Mouse (Mus musculus): Measurements from ENCODE around the gene Cdk6.
"Not testable (repeated sequence)": the region's sequence is repeated elsewhere in the genome, so short reads cannot be mapped to it uniquely, and the experiment has no call there.

The Cdk6 gene

DNA sequence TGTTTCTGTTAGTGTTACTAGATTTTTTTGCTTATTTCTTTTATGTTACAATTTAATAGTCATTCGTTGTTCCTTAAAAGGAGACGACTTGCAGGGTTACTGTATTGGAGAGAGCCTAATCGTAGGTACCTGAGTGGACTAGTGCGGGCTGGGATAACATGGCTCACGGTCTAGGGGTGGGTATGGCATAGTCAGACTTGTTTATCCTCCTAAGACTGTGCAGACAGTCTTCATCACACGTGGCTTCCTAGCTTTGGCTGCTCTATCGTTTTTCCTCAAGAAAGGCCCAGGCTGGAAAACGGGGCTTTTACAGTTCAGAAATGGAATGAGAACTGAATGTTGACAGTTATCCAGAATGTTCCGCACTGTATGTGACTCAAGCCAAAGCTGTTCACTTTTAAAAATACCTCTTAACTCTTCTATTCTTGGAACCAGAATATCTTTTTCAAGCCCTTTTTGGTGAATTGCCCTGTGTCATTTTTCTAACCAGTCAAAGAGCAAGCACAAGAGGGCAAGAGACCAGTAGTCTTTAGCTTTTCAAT lies 39.5 kb downstream of the Cdk6 start:
- no peak for DNase-seq (ENCODE audit: low read depth)

GRCm38 (mm10) chr5:3381795-3382194 lies 40.5 kb downstream of the Cdk6 start:
- DNase-seq (ENCODE audit: low read depth) = peak; percentile 26

GRCm38 (mm10) chr5:3382343-3383040 lies 41.2 kb downstream of the Cdk6 start:
- peak; percentile 75 for DNase-seq (ENCODE audit: low read depth)

DNA sequence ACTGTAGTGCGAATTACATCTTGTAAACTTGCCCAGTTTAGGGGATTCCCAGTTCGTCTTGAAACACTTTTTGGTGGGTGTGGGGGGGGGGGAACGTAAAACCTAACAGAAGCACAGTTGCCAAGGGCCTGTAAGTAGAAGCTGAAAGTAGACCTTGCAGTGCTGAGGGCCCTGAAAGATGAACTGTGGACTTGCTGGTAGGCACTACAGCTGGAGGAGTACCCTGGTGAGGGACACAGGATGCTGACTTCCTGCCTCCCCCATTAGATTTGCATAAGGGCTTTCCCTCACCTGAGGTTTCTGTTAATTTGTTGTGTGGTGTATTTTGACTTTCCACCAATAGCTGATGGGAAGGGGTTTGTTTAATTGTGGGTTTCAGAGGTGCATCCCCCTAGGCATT lies 42.3 kb downstream of the Cdk6 start:
- DNase-seq (ENCODE audit: low read depth) = peak; percentile 88

GRCm38 (mm10) chr5:3385078-3385477 lies 43.8 kb downstream of the Cdk6 start:
- DNase-seq (ENCODE audit: low read depth) = no peak

DNA sequence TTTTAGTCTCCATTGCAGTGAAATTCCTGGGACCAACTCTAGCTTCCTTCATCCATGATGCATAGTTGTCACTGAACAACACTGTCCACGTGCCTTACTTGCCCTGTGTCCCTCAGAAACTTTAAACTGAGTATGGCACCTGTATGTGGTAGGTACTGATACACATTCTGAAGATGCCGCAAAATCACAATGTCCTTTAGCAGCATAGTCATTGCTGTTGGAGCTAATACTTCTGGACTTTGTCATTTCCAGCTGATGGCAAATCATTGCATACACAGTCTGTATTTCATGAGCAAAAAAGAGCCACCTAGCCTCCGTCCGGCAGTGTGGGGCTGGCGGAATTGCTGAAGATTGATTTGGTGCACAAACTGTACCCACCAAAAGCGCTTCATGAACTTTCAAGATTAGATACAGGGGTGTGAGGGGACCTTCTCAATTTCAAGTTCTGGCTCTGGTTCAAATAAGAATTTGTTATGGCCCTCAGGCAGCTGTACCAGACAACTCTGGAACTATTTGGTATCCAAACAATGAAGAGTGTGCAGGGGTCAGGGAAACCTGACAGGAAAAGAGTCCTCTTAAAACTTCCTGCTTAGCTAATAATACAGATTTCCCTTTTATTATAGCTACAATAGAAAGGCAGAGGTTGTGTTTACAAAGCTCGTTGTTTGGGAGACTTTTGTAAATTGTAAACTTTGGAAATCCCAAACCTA lies 44.9 kb downstream of the Cdk6 start:
- no peak for DNase-seq (ENCODE audit: low read depth)

GRCm38 (mm10) chr5:3386731-3387087 lies 45.4 kb downstream of the Cdk6 start:
- DNase-seq (ENCODE audit: low read depth) = no peak

DNA sequence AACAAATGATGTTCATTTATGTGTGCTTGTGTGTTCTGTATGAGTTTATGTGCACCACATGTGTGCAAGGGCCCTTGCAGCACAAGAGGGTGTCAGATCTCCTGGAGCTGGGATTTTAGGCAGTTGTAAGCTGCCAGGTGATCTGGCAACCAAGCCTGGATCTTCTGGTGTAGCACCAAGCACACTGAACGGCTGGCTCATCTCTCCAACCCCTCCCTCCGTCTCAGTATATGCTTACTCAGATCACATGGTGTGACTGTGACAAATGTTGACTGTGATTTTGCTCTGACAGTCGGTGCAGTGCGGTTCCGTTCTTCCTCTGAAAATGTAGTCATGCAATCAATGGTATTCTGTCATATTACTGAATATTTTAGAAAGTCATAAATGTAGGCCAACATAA lies 45.9 kb downstream of the Cdk6 start:
- no peak for DNase-seq (ENCODE audit: low read depth)

- DNase-seq (ENCODE audit: low read depth) = no peak
These were observed 51.6 kb downstream of the Cdk6 start for GRCm38 (mm10) chr5:3392856-3393255.

- DNase-seq (ENCODE audit: low read depth) = no peak
These were observed 52.9 kb downstream of the Cdk6 start for GRCm38 (mm10) chr5:3394145-3394544.

GRCm38 (mm10) chr5:3395020-3395419 lies 53.7 kb downstream of the Cdk6 start:
- no peak for DNase-seq (ENCODE audit: low read depth)

GRCm38 (mm10) chr5:3396214-3396613 lies 54.9 kb downstream of the Cdk6 start:
- no peak for DNase-seq (ENCODE audit: low read depth)

- DNase-seq (ENCODE audit: low read depth) = no peak
These were observed 55.8 kb downstream of the Cdk6 start for GRCm38 (mm10) chr5:3396910-3397575.

DNA sequence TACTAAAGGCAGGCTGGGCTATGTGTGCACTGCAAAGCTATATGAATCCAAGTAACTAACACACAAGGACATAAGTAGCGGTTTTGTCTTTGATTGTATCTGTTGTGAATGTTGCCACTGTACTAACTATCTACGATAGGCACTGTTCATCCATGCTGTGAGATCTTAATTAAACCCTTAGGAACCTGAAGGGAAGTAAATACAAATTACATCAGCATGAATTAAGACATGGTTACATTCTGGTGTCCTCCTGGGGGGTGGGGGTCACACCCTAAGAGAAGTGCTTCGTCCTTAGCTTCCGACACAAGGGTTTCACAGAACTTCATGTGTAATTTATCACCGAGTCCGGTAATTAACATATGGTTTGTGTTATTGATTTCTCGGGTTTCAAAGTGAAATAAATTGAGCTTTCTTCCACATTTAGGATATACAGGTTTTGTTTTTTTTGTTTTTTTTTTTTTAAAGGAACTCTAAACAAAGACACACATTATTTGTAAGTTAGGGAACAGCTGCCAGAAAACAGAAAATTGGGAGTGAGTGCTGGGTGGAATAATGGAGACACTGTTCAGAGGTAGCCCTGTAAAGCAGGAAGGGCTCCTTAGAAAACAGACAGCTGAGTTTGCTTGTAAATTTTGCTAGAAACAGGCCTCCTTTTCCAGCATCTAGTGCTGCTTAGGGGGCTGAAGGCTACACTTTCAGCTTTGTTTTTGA lies 58.7 kb downstream of the Cdk6 start:
- no peak for DNase-seq (ENCODE audit: low read depth)

DNA sequence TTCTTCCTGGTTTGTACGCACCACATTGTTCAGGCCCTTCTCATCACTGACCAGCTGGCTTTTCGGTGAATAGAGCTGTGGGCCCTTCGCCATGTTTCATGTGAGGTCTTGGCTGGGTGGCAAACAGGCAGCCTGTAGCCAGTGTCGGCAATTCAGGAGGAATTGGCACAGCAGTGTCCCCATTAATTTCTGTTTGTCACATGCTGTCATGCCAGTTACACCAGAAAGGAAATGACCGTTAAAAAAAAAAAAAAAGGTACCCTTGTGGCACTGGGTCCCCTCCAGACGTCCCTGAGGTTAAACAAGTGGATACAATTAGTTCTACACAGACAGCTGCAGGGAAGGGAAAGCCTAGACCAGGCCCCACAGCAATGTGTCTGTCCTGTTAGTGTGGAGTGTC lies 63.8 kb downstream of the Cdk6 start:
- no peak for DNase-seq (ENCODE audit: low read depth)

DNA sequence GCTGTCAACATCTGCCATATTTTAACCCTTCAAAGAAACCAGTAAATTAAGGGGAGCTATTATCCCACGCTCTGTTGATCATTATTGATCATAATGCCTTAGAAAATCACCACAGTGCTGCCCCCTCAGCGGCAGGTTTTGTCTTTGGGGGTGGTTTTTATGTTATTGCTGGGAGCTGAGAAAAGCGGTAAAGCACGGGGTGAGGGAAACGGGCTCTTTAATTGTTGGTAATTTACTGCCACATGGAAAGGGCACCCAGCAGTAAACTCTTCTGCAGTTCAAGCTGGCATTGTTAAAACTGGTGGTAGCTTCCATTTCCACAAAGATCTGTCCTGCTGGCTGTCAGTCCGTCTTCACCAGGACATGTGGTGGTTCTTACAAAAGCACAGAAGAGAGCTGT lies 64.2 kb downstream of the Cdk6 start:
- DNase-seq (ENCODE audit: low read depth) = no peak

DNA sequence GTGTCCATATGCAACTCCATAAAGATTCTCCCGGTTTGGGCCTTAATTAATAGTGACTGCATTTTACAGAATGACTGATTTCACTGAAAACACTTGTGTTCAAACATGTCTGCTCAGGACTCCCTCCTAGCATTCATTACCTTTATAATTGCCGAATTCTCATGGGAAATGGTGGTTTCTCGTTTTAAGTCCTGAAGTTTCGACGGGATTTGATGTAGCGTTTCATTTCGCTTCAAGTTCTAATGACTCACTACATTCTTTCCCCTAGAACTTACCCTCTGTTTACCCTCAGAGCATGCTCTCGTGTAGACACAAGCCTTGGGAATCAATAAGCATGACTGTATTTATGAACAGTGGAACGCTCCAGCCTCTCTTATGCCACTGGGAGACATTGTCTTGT lies 66.6 kb downstream of the Cdk6 start:
- no peak for DNase-seq (ENCODE audit: low read depth)

DNA sequence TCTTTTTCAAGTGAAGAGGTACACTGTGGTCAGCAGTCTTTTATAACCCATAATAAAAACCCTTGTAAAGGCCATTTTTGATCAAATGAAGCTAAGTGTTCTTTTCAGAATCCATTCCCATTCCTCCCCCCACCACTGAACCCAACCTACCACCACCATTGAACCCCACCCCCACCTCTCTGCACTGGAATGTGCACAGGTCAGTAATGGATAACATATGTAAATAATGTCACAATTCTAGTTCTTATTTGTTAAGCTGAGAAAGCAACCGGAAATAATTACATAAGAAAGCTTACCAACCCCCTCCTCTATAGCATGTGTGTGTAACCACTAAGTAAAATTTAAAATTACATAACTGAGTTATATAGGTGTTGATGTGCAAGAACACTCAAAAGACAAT lies 76.9 kb downstream of the Cdk6 start:
- DNase-seq (ENCODE audit: low read depth) = not testable (repeated sequence)

DNA sequence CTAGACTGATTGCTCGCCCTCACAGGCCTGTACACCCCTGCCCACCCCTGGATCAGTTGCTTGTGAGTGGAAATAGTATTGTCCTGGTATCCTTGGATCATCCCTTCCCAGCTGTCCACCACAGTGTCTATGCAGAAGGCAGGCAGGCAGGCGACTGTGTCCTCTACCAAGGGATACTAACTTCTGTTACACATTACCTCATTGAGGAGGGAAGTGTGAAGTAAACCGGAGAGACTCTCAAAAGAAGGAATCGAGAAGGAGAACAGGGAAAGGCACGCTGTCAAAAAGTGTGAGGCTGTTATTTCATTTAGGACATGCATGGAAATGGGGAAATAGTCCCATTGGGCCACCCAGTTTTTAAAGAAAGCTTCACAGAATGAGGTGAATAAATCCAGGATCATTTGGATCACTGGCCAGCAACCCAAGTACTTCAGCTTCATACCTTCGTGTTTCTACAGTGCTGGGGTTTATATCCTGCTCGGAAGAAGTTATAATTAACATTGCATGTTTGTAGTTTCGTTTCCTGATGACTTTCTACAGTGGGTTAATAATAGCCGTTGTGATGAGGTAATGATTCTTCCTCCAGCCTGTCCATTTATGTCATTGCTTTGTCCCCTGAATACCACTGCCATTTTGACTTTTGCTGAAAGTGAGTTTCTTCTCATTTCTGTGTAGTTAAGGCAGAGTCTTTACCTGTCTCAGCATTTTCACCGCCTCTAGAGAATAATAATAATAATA lies 79.0 kb downstream of the Cdk6 start:
- DNase-seq (ENCODE audit: low read depth) = peak; percentile 17

DNA sequence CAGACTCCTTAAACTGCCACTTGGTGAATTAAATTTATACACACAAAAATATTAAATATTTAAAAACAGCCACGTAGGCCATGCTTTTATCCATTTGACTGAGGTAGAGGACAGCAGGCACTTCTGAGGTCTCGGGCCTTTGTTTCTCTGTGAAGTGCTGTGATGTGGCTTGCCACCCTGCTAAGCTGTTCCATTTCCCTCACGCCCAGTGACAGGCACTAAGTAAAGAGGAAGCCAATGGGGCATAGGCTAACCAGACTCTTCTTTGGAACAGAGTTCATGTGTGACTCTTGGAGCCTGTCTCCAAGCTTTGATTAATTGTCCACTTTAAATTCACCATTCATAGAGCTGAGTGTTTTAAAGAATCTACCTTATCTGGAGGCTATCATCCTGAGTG lies 79.5 kb downstream of the Cdk6 start:
- DNase-seq (ENCODE audit: low read depth) = peak; percentile 28

DNA sequence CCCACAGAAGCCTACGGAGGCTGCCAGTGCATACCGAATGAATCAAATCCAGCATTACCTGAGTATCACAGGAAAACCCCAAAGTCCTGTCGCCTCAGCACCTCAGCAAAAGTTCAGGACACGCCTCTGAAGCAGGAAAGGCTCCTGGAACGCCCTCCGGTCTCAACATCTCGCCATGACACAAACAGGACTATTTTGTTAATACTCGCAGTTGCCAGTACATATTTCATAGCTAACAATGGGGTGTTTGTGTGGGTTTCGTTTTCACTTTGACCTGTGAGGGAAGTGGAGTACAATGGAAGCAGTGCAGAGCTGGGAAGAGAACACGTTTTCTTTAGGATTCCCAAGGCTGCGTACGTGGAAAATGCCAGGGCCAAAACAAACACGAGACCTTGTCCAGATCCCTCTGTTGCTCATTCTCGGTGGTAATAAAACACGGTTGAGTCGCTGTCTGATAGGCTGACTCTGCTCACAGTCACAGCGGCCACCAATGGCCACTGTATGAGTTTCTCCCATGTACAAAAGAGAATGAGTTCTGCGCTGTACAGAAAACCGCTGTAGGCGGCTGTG lies 91.9 kb downstream of the Cdk6 start:
- DNase-seq (ENCODE audit: low read depth) = not testable (repeated sequence)
